Mouse (Mus musculus) intestine, postnatal 0 days (tissue): ENCODE measurements at regions not wholly inside any gene's neighbourhood (a gene's known extent, or its start where the extent isn't known, plus 50 kb on each side); places are given as distances from the start of the nearest gene placed in this dataset.

ENCODE experiments used
- ATAC-seq: fragments of 200-750 bp; cut with Nextera tagmentation; 2 replicates; pipeline ENCODE4 v1.8.0; 2017; ENCODE audit warnings: mild to moderate bottlenecking, moderate TSS enrichment, moderate library complexity
- H3K27ac ChIP-seq: fragments of 300-500 bp; sonication (generic); 2 replicates; pipeline ENCODE4 v1.5.1; 2014; ENCODE audit warnings: mild to moderate bottlenecking, low read depth, low read length, moderate library complexity
- H3K27me3 ChIP-seq: fragments of 300-500 bp; sonication (generic); replicated peaks from 2 replicates; pipeline ENCODE4 v1.6.1; 2014; ENCODE audit warnings: low read length, mixed read lengths; ENCODE audit not compliant: control insufficient read depth, insufficient read depth
- H3K36me3 ChIP-seq: fragments of 300-500 bp; sonication (generic); 2 replicates; pipeline ENCODE4 v1.6.1; 2014; ENCODE audit warnings: mild to moderate bottlenecking, moderate library complexity; ENCODE audit not compliant: control insufficient read depth, insufficient read depth
- H3K4me1 ChIP-seq: fragments of 300-500 bp; sonication (generic); replicated peaks from 2 replicates; pipeline ENCODE4 v1.6.1; 2014; ENCODE audit warnings: antibody characterized with exemption, low read length, mixed read lengths; ENCODE audit not compliant: control insufficient read depth, insufficient read depth
- H3K4me2 ChIP-seq: fragments of 300-500 bp; sonication (generic); replicated peaks from 2 replicates; pipeline ENCODE4 v1.6.1; 2014; ENCODE audit warnings: low read depth, mild to moderate bottlenecking, moderate library complexity
- H3K4me3 ChIP-seq: fragments of 300-500 bp; sonication (generic); 2 replicates; pipeline ENCODE4 v1.5.1; 2014; ENCODE audit warnings: low read depth, low read length
- H3K9ac ChIP-seq: fragments of 300-500 bp; sonication (generic); 2 replicates; pipeline ENCODE4 v1.6.1; 2014; ENCODE audit warnings: mild to moderate bottlenecking, low read depth, low read length
- H3K9me3 ChIP-seq: fragments of 300-500 bp; sonication (generic); 2 replicates; pipeline ENCODE4 v1.6.1; 2016; ENCODE audit warnings: mixed run types; ENCODE audit not compliant: control insufficient read depth
- CTCF ChIP-seq: sonication (generic); IDR thresholded peaks from 2 replicates; pipeline ENCODE4 v1.5.1; 2016; ENCODE audit warnings: low read depth, mild to moderate bottlenecking, control low read depth, antibody characterized with exemption, moderate library complexity
- WGBS: fragments of 180-500 bp; shearing (Covaris S2); extraction: QIAGEN DNeasy Blood & Tissue Kit; methylation state at CpG from one replicate; pipeline ENCODE4 v1.1.7; 2014; 5-methylcytosine and 5-hydroxymethylcytosine counted together

DNA sequence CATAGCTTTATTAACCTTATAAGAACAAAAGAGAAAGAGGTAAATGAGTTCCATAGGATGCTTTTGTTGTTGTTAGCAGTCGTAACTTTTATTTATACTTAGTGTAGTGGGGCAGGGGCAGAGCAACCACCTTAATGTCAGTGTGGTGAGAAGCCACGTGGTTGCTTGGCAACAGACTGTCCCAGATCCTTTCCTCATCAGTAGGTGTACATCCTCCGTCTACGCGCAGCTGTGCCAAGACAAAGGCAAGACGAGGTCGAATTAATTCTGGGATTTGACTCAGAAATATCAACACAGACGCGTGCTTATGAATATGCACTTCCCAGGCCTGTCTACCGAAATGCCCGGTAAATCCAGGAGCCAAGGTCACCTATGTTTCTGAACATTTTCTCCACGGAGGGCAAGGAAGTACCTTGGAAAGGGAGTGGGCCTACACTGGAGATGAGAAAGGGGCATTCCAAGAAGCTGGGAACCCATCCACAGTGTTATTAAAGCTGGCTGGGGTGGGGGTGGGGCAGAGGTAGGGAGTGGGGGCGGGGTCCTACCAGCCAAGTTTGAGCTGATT is 58.4 kb upstream of the Iqsec3 start:
- Histone ChIP-seq H3K27me3 (no peaks in the 10 kb centered on the region), H3K4me2 (no peak overlapping the region), H3K9me3 (no peaks in the 10 kb centered on the region), H3K4me1 (no peaks in the 10 kb centered on the region), H3K9ac (no peak overlapping the region), H3K27ac (no peak overlapping the region), H3K4me3 (no peak overlapping the region), H3K36me3 (no peaks in the 10 kb centered on the region)
- ATAC-seq: no peak
- TF ChIP-seq CTCF: no peak
- WGBS: 67% methylated on average over 13 of the region's 13 CpGs

DNA sequence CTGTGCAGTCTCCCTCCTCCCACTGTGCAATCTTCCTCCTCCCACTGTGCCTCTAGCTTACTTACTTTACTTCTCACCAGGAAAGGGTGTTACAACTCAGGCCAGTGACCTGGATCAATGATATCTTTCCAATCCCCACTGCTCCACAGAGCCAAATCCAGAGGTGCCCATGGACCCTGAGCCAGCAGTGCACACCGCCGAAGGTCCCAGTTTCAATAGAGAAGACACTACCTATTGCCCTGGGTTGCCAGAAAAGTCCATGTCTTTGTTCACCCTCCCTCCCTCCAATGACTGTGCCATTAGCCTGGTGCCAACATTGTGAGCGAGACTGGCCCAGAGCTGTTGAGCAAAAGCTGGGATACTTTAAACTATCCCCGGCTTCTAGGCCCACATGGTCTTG is 53.8 kb upstream of the Iqsec3 start:
- Histone ChIP-seq H3K4me3 (no peak overlapping the region), H3K9ac (no peak overlapping the region), H3K4me2 (no peak overlapping the region), H3K27ac (no peak overlapping the region), H3K9me3 (no peaks in the 10 kb centered on the region), H3K27me3 (no peaks in the 10 kb centered on the region), H3K36me3 (no peaks in the 10 kb centered on the region), H3K4me1 (no peaks in the 10 kb centered on the region)
- 90% methylated on average over 4 of the region's 4 CpGs for WGBS
- TF ChIP-seq CTCF: no peak
- no peak for ATAC-seq

DNA sequence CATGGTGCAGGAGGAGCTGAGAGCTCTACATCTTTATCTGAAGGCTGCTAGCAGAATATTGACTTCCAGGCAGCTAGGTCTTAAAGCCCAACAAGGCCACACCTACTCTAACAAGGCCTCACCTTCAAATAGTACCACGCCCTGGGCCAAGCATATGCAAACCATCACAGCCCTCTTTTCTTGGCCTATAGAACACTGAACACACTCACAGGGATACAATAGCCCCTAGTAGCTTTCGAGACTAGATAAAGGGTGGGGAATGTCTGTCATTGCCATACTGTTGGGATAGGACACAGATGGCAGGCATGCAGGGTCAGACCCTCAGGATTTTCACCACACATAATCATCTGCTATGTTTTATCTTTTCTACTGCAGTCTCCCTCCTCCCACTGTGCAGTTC is 52.6 kb upstream of the Iqsec3 start:
- WGBS: 70% methylated on average over 2 of the region's 2 CpGs
- no peaks in the 10 kb centered on the region for H3K36me3 ChIP-seq
- no peak for TF ChIP-seq CTCF
- no peak for ATAC-seq
- no peaks in the 10 kb centered on the region for H3K27me3 ChIP-seq
- H3K4me1 ChIP-seq: no peaks in the 10 kb centered on the region
- H3K4me3 ChIP-seq: no peak overlapping the region
- H3K9ac ChIP-seq: no peak overlapping the region
- no peak overlapping the region for H3K4me2 ChIP-seq
- H3K9me3 ChIP-seq: no peaks in the 10 kb centered on the region
- no peak overlapping the region for H3K27ac ChIP-seq

DNA sequence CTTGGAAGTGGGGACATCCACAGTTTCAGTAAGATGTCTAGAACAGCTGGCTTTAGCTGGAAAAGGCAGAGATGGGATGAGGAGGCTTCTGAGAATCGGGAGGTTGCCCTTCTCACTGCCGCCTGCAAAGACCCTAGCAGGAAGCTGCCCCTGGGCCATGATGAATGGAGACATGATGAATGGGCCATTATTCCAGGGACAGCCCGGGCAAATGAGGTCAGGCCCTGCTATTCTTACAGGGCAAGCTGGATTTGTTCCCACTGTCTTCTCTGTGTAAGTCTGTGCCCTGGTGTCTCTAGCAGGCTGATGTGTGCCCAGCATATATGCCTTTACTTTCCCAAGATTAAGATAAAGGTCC is 51.1 kb upstream of the Iqsec3 start:
- H3K27me3 ChIP-seq: no peaks in the 10 kb centered on the region
- no peak overlapping the region for H3K4me3 ChIP-seq
- WGBS: 43% methylated on average over 3 of the region's 3 CpGs
- no peak overlapping the region for H3K4me2 ChIP-seq
- H3K27ac ChIP-seq: no peak overlapping the region
- H3K9ac ChIP-seq: no peak overlapping the region
- no peaks in the 10 kb centered on the region for H3K9me3 ChIP-seq
- no peaks in the 10 kb centered on the region for H3K4me1 ChIP-seq
- no peak for TF ChIP-seq CTCF
- ATAC-seq: no peak
- no peaks in the 10 kb centered on the region for H3K36me3 ChIP-seq

DNA sequence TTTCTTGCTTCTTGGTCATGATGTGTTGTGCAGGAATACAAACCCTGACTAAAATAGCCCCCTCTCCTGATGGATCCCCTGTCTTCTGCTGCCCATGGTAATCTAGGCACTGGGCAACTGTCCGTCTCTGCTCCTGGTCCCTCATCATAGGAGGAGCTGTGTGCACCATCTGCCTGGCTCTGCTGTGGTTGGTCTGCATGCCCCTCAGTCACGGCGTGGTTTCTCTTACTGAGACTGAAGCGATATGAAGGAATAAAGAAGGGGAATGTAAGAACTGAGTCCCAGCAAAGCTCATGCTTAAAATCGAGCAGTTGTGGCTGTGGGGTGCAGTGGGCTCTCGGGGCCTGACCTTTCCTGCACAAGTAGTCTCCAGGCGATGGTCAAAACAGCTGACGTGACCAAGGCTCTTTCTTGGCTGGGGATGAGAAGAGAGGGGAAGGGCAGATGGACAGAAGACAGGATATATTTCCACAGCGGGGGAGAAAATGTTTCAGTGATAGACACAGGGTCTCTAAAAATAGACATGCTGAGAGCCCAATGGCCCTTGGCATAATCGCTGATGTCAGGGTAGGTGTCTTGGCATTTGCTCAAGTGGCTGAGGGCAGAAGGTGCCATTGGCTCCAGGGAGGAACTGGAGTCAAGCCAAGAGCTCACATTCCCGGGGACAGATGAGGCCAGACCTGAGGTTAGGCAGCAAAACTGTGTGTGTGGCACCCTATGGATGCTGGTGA is 50.6 kb upstream of the Iqsec3 start:
- no peak for TF ChIP-seq CTCF
- Histone ChIP-seq H3K4me2 (no peak overlapping the region), H3K4me1 (no peaks in the 10 kb centered on the region), H3K27me3 (no peaks in the 10 kb centered on the region), H3K9ac (no peak overlapping the region), H3K27ac (no peak overlapping the region), H3K36me3 (no peaks in the 10 kb centered on the region), H3K9me3 (no peaks in the 10 kb centered on the region), H3K4me3 (no peak overlapping the region)
- 77% methylated on average over 11 of the region's 11 CpGs for WGBS
- ATAC-seq: no peak
